9 mouse cellular contexts compared by ENCODE assay signal in the genomic region with DNA sequence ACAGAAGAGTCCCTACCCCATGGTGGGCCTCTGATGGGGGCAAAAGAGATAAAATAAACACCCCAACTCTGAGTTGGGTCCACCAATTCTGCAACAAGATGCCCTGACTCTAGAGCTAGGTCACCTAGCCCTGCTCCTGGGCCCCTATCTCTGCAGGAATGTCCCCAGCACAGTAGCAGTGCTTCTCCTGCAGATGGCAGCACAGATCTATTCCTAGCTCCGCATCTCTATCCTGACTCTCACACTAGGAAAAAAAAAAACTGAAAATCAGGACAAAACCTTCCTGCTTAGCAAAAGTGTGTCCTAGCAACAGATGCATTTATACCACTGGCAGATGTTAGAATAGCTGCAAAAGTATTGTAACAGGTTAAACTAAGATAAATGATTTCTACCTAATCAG. TPM values are rescaled to one million over a fixed set of nuclear protein-coding genes. Genes with fewer than 3 reads are reported as not detected.
DNase-seq lines count a peak whose midpoint lies in the region; ATAC-seq lines count a peak whose summit lies in the region.
"Had no signal": no experiment of that assay in that cellular context is flagged by ENCODE, and none has a peak within 500 bp of the region (broad histone marks: within the 10 kb centered on the region; RNA-seq: fewer than 3 reads in every experiment).

No protein-coding gene starts in this region.

- H3K4me3 ChIP-seq in hindbrain, embryonic 15.5 days = no peak overlapping the region
- H3K4me3 ChIP-seq in limb, embryonic 10.5 days = no peak overlapping the region
- H3K4me3 ChIP-seq in neural tube, embryonic 11.5 days (ENCODE audit: low read depth, low read length) = no peak overlapping the region
- H3K4me3 ChIP-seq: embryonic facial prominence, embryonic 12.5 days had no signal

- H3K4me2 ChIP-seq in hindbrain, embryonic 15.5 days = no peak overlapping the region
- no peak overlapping the region for H3K4me2 ChIP-seq in neural tube, embryonic 11.5 days (ENCODE audit: low read depth)
- H3K4me2 ChIP-seq: embryonic facial prominence, embryonic 12.5 days had no signal

- peak; percentile 51 for DNase-seq in left cerebral cortex, adult 11 months (ENCODE audit: low spot score)
- DNase-seq in left cerebral cortex, adult 8-10 months (ENCODE audit: low spot score in 2 of 2) = no peak
- peak; percentile 73 for DNase-seq in adrenal gland, postnatal 10 days
- DNase-seq in embryo, embryonic 9.5 days (ENCODE audit: extremely low spot score) = peak; percentile 29
- peak; percentile 70 for DNase-seq in limb, embryonic 10.5 days (ENCODE audit: low spot score)
- DNase-seq in neural tube, embryonic 11.5 days (ENCODE audit: low spot score) = peak; percentile 59
- no peak for DNase-seq in urinary bladder, postnatal 10 days (ENCODE audit: low spot score)

- ATAC-seq in hindbrain, embryonic 15.5 days (ENCODE audit: low FRiP score, low read depth) = peak; percentile 83
- no peak for ATAC-seq in neural tube, embryonic 11.5 days (ENCODE audit: insufficient read depth, low FRiP score, low TSS enrichment)

- H3K9me3 ChIP-seq in hindbrain, embryonic 15.5 days = 0 out of 2 replicates have a peak, but pooled peaks cover 3% of the 10 kb centered on the region
- H3K9me3 ChIP-seq in limb, embryonic 10.5 days (replicated peaks) = no peaks in the 10 kb centered on the region
- H3K9me3 ChIP-seq in neural tube, embryonic 11.5 days (ENCODE audit: control insufficient read depth, low read length) = no peaks in the 10 kb centered on the region
- H3K9me3 ChIP-seq: embryonic facial prominence, embryonic 12.5 days had no signal

- H3K27ac ChIP-seq in hindbrain, embryonic 15.5 days (replicated peaks) = no peak overlapping the region
- no peak overlapping the region for H3K27ac ChIP-seq in limb, embryonic 10.5 days
- no peak overlapping the region for H3K27ac ChIP-seq in neural tube, embryonic 11.5 days (ENCODE audit: low read depth, low read length)
- H3K27ac ChIP-seq: embryonic facial prominence, embryonic 12.5 days had no signal

- 4% methylated on average over 1 of the region's 1 CpGs for WGBS in hindbrain, embryonic 15.5 days
- WGBS in limb, embryonic 10.5 days = 16% methylated on average over 1 of the region's 1 CpGs
- 30% methylated on average over 1 of the region's 1 CpGs for WGBS in neural tube, embryonic 11.5 days

- H3K27me3 ChIP-seq in hindbrain, embryonic 15.5 days = no peaks in the 10 kb centered on the region
- H3K27me3 ChIP-seq in limb, embryonic 10.5 days (ENCODE audit: low read depth, poor library complexity, severe bottlenecking) = no peaks in the 10 kb centered on the region
- no peaks in the 10 kb centered on the region for H3K27me3 ChIP-seq in neural tube, embryonic 11.5 days (ENCODE audit: control insufficient read depth, insufficient read depth, low read length)
- H3K27me3 ChIP-seq: embryonic facial prominence, embryonic 12.5 days had no signal

- H3K36me3 ChIP-seq in hindbrain, embryonic 15.5 days = no peaks in the 10 kb centered on the region
- H3K36me3 ChIP-seq in limb, embryonic 10.5 days = no peaks in the 10 kb centered on the region
- no peaks in the 10 kb centered on the region for H3K36me3 ChIP-seq in neural tube, embryonic 11.5 days (ENCODE audit: control insufficient read depth, insufficient read depth, low read length)
- H3K36me3 ChIP-seq: embryonic facial prominence, embryonic 12.5 days had no signal

- H3K9ac ChIP-seq in hindbrain, embryonic 15.5 days = no peak overlapping the region
- no peak overlapping the region for H3K9ac ChIP-seq in neural tube, embryonic 11.5 days (ENCODE audit: low read length)
- H3K9ac ChIP-seq: embryonic facial prominence, embryonic 12.5 days had no signal

- 0 out of 2 replicates have a peak, but pooled peaks cover 3% of the 10 kb centered on the region for H3K4me1 ChIP-seq in hindbrain, embryonic 15.5 days (replicated peaks)
- H3K4me1 ChIP-seq in limb, embryonic 10.5 days = no peaks in the 10 kb centered on the region
- H3K4me1 ChIP-seq in neural tube, embryonic 11.5 days (ENCODE audit: control insufficient read depth, insufficient read depth, low read length) = no peaks in the 10 kb centered on the region
- H3K4me1 ChIP-seq: embryonic facial prominence, embryonic 12.5 days had no signal

RNA-seq across cellular contexts. Expression of a gene that starts 37.0 kb away (rescaled TPM):
- total RNA-seq in left cerebral cortex, adult 8-10 months (2022) = 10 to 100 TPM in 3 of 4 experiments, 1 to 10 TPM in 1; 9.2 to 12.9 (median 10.7) TPM
- total RNA-seq in adrenal gland, postnatal 10 days (2021) = 10 to 100 TPM; 30.1 to 35.2 TPM
- polyA plus RNA-seq in hindbrain, embryonic 15.5 days (2015; fragmentation: Nextera tagmentation; extraction: Ambion mirVana) = 6.7 TPM in 2 replicates
- 15.2 and 18.1 TPM in 2 replicates for polyA plus RNA-seq in limb, embryonic 10.5 days (2016; fragmentation: Nextera tagmentation; extraction: Ambion mirVana)
- 10.7 and 11.0 TPM in 2 replicates for polyA plus RNA-seq in neural tube, embryonic 11.5 days (2014; fragmentation: Nextera tagmentation; extraction: Ambion mirVana)

Comparison
In these comparisons a context has a peak if more than half of its experiments do, and no peak if none do; other contexts are left out.
1. DNase-seq: peak in left cerebral cortex, adult 11 months (single experiment), adrenal gland, postnatal 10 days (single experiment), embryo, embryonic 9.5 days (single experiment), limb, embryonic 10.5 days (single experiment) and neural tube, embryonic 11.5 days (single experiment); none in left cerebral cortex, adult 8-10 months (0 of 2) and urinary bladder, postnatal 10 days (single experiment).